Mouse (Mus musculus) lung, adult 2 months (tissue): ENCODE measurements around the gene Agpat4.

Experiments
- CTCF ChIP-seq: fragments of 200-500 bp; IDR thresholded peaks from 2 replicates; pipeline ENCODE4 v1.5.1; 2011; ENCODE audit warnings: mild to moderate bottlenecking, low read length, control low read depth; ENCODE audit not compliant: insufficient read depth
- POLR2A ChIP-seq: fragments of 200-500 bp; IDR thresholded peaks from 2 replicates; pipeline ENCODE4 v1.6.1; 2011; ENCODE audit warnings: low read depth, mild to moderate bottlenecking, control low read depth, low read length, borderline replicate concordance; ENCODE audit errors: extremely low read depth

DNA sequence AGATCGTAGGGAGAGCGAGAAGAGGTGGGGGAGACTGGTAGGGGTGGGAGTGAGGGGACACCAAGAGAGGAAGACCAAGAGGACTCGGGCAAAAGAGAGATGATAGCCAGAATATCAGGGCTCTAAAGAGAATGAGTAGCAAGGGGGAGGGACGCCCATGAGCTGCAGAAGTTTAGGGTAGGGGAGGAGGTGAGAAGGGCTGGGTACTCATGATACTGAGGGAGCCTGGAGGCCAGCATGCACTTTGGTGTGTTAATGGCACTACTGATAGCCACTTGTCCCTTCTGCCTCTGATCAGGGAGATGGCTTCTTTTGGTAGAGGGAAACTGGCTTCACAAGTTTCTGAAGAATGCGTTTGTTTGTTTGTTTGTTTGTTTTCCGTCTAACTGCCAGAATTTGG lies 13.8 kb upstream of the Agpat4 start:
- TF ChIP-seq POLR2A: no peak
- TF ChIP-seq CTCF: no peak
